Mouse (Mus musculus) midbrain, embryonic 14.5 days (tissue): ENCODE measurements around the gene Pdgfc. TPM values are rescaled to one million over a fixed set of nuclear protein-coding genes. Genes with fewer than 3 reads are reported as not detected.

Experiments
- ATAC-seq: fragments of 200-750 bp; cut with Nextera tagmentation; 2 replicates; pipeline ENCODE4 v1.8.0; 2017; ENCODE audit warnings: moderate number of reproducible peaks, moderate library complexity; ENCODE audit not compliant: low FRiP score, low TSS enrichment
- DNase-seq: peaks from one replicate; pipeline ENCODE4 v3.0.0-alpha.2; 2015
- H3K27ac ChIP-seq: fragments of 300-500 bp; sonication (generic); replicated peaks from 2 replicates; pipeline ENCODE4 v1.5.1; 2014; ENCODE audit warnings: mild to moderate bottlenecking, low read depth, low read length, moderate library complexity
- H3K27me3 ChIP-seq: fragments of 300-500 bp; sonication (generic); 2 replicates; pipeline ENCODE4 v1.6.1; 2014; ENCODE audit warnings: low read length, control low read depth, mixed read lengths; ENCODE audit not compliant: control insufficient read depth, insufficient read depth
- H3K36me3 ChIP-seq: fragments of 300-500 bp; sonication (generic); 2 replicates; pipeline ENCODE4 v1.6.1; 2014; ENCODE audit warnings: low read length, control low read depth; ENCODE audit not compliant: control insufficient read depth, insufficient read depth
- H3K4me1 ChIP-seq: fragments of 300-500 bp; sonication (generic); 2 replicates; pipeline ENCODE4 v1.6.1; 2014; ENCODE audit warnings: mild to moderate bottlenecking, antibody characterized with exemption, low read length, control low read depth; ENCODE audit not compliant: control insufficient read depth, insufficient read depth
- H3K4me2 ChIP-seq: fragments of 300-500 bp; sonication (generic); 2 replicates; pipeline ENCODE4 v1.6.1; 2014; ENCODE audit warnings: mild to moderate bottlenecking, low read length, moderate library complexity
- H3K4me3 ChIP-seq: fragments of 300-500 bp; sonication (generic); replicated peaks from 2 replicates; pipeline ENCODE4 v1.5.1; 2014; ENCODE audit warnings: low read depth, low read length
- H3K9ac ChIP-seq: fragments of 300-500 bp; sonication (generic); replicated peaks from 2 replicates; pipeline ENCODE4 v1.6.1; 2014; ENCODE audit warnings: mild to moderate bottlenecking, low read length, moderate library complexity
- H3K9me3 ChIP-seq: fragments of 300-500 bp; sonication (generic); 2 replicates; pipeline ENCODE4 v1.6.1; 2016; ENCODE audit warnings: low read length, control low read depth, mixed read lengths; ENCODE audit not compliant: control insufficient read depth
- WGBS: fragments of 180-500 bp; shearing (Covaris S2); extraction: QIAGEN DNeasy Blood & Tissue Kit; methylation state at CpG from one replicate; pipeline ENCODE4 v1.1.7; 2014; 5-methylcytosine and 5-hydroxymethylcytosine counted together
- polyA plus RNA-seq: library from polyadenylated mRNA; unstranded; fragments of >200 nt; fragmentation: Nextera tagmentation; extraction: Ambion mirVana; gene quantifications from 2 replicates; pipeline ENCODE4 v1.2.1, GENCODE M21; 2014

Pdgfc gene
- polyA plus RNA-seq, 1 experiment from 2014 or later, result 6.3 TPM

GRCm38 (mm10) chr3:81154420-81154819 lies 118.2 kb downstream of the Pdgfc start:
- H3K4me2 ChIP-seq, result no peak overlapping the region
- no peak overlapping the region for H3K27ac ChIP-seq
- H3K9me3 ChIP-seq, result no peaks in the 10 kb centered on the region
- H3K4me3 ChIP-seq, result no peak overlapping the region
- no peak for ATAC-seq
- no peak overlapping the region for H3K9ac ChIP-seq
- no peaks in the 10 kb centered on the region for H3K36me3 ChIP-seq
- H3K27me3 ChIP-seq, result no peaks in the 10 kb centered on the region
- H3K4me1 ChIP-seq, result 0 out of 2 replicates have a peak, but pooled peaks cover 1% of the 10 kb centered on the region
- DNase-seq, result no peak
- WGBS, result 63% methylated on average over 1 of the region's 1 CpGs

GRCm38 (mm10) chr3:81160457-81161165 lies 124.4 kb downstream of the Pdgfc start:
- H3K27ac ChIP-seq, result no peak overlapping the region
- no peaks in the 10 kb centered on the region for H3K4me1 ChIP-seq
- DNase-seq (no peak), ATAC-seq (no peak)
- H3K9me3 ChIP-seq, result no peaks in the 10 kb centered on the region
- no peak overlapping the region for H3K4me3 ChIP-seq
- no peak overlapping the region for H3K9ac ChIP-seq
- H3K27me3 ChIP-seq, result no peaks in the 10 kb centered on the region
- no peak overlapping the region for H3K4me2 ChIP-seq
- no peaks in the 10 kb centered on the region for H3K36me3 ChIP-seq

- Histone ChIP-seq H3K4me2 (no peak overlapping the region), H3K4me1 (no peaks in the 10 kb centered on the region), H3K27ac (no peak overlapping the region), H3K9me3 (no peaks in the 10 kb centered on the region), H3K4me3 (no peak overlapping the region), H3K27me3 (no peaks in the 10 kb centered on the region), H3K9ac (no peak overlapping the region), H3K36me3 (no peaks in the 10 kb centered on the region)
- WGBS, result 94% methylated on average over 4 of the region's 4 CpGs
- DNase-seq, result no peak
- no peak for ATAC-seq
These were observed 125.9 kb downstream of the Pdgfc start for GRCm38 (mm10) chr3:81162129-81162528.

GRCm38 (mm10) chr3:81164091-81164490 lies 127.9 kb downstream of the Pdgfc start:
- DNase-seq, result no peak
- no peaks in the 10 kb centered on the region for H3K27me3 ChIP-seq
- H3K9me3 ChIP-seq, result no peaks in the 10 kb centered on the region
- no peak overlapping the region for H3K9ac ChIP-seq
- H3K36me3 ChIP-seq, result no peaks in the 10 kb centered on the region
- H3K27ac ChIP-seq, result no peak overlapping the region
- no peaks in the 10 kb centered on the region for H3K4me1 ChIP-seq
- H3K4me3 ChIP-seq, result no peak overlapping the region
- H3K4me2 ChIP-seq, result no peak overlapping the region
- no peak for ATAC-seq
- 95% methylated on average over 5 of the region's 5 CpGs for WGBS

- H3K36me3 ChIP-seq, result no peaks in the 10 kb centered on the region
- ATAC-seq, result no peak
- H3K27me3 ChIP-seq, result no peaks in the 10 kb centered on the region
- no peak overlapping the region for H3K27ac ChIP-seq
- WGBS, result 67% methylated on average over 4 of the region's 4 CpGs
- DNase-seq, result no peak
- H3K4me1 ChIP-seq, result no peaks in the 10 kb centered on the region
- no peak overlapping the region for H3K9ac ChIP-seq
- no peak overlapping the region for H3K4me2 ChIP-seq
- H3K9me3 ChIP-seq, result no peaks in the 10 kb centered on the region
- no peak overlapping the region for H3K4me3 ChIP-seq
These were observed 134.0 kb downstream of the Pdgfc start for GRCm38 (mm10) chr3:81170073-81170809.

GRCm38 (mm10) chr3:81174832-81175231 lies 138.6 kb downstream of the Pdgfc start:
- ATAC-seq, result no peak
- Histone ChIP-seq H3K9me3 (no peaks in the 10 kb centered on the region), H3K4me3 (no peak overlapping the region), H3K27ac (no peak overlapping the region), H3K36me3 (no peaks in the 10 kb centered on the region), H3K27me3 (no peaks in the 10 kb centered on the region), H3K4me1 (no peaks in the 10 kb centered on the region), H3K9ac (no peak overlapping the region), H3K4me2 (no peak overlapping the region)
- WGBS, result 95% methylated on average over 3 of the region's 3 CpGs
- no peak for DNase-seq

- H3K4me1 ChIP-seq, result no peaks in the 10 kb centered on the region
- H3K9me3 ChIP-seq, result no peaks in the 10 kb centered on the region
- H3K27ac ChIP-seq, result no peak overlapping the region
- WGBS, result 39% methylated on average over 1 of the region's 1 CpGs
- H3K9ac ChIP-seq, result no peak overlapping the region
- DNase-seq, result peak; percentile 34
- no peaks in the 10 kb centered on the region for H3K36me3 ChIP-seq
- no peaks in the 10 kb centered on the region for H3K27me3 ChIP-seq
- peak; percentile 73 for ATAC-seq
- no peak overlapping the region for H3K4me3 ChIP-seq
- H3K4me2 ChIP-seq, result no peak overlapping the region
These were observed 145.2 kb downstream of the Pdgfc start for GRCm38 (mm10) chr3:81181319-81182013.

GRCm38 (mm10) chr3:81196937-81197336 lies 160.7 kb downstream of the Pdgfc start:
- Histone ChIP-seq H3K4me3 (no peak overlapping the region), H3K9me3 (no peaks in the 10 kb centered on the region), H3K4me2 (no peak overlapping the region), H3K9ac (no peak overlapping the region), H3K27ac (no peak overlapping the region), H3K27me3 (no peaks in the 10 kb centered on the region), H3K4me1 (no peaks in the 10 kb centered on the region), H3K36me3 (no peaks in the 10 kb centered on the region)
- ATAC-seq (no peak), DNase-seq (no peak)
- WGBS, result 90% methylated on average over 2 of the region's 2 CpGs
